19 mouse cellular contexts compared by ENCODE assay signal in the genomic region with DNA sequence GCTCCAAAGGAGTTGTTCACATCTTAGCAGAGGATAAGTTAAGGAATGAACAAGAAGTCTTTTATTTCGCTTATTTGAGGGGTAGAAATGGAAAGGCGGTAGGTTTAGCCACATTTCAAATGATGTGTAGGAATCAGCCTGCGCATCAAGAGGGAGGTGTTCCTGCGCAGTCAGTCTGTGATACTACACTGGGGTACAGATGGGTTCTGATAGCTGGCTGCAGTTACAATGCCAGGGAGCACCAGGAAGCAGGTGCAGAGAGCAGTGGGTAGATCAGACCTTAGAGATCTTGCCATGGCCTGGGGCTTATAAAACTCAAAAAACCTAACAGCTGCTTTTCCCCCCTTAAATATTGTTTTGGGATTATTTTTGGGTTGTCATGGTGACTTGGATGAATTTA. TPM values are rescaled to one million over a fixed set of nuclear protein-coding genes. Genes with fewer than 3 reads are reported as not detected.
"Had no signal": no experiment of that assay in that cellular context is flagged by ENCODE, and none has a peak within 500 bp of the region (broad histone marks: within the 10 kb centered on the region; RNA-seq: fewer than 3 reads in every experiment).

No protein-coding gene starts in this region.

- H3K27ac ChIP-seq: limb, embryonic 10.5 days; limb, embryonic 13.5 days; liver, embryonic 14.5 days; macrophage; midbrain, embryonic 10.5 days; stomach, embryonic 15.5 days had no signal

- DNase-seq: kidney, postnatal 4 days; layer of hippocampus, adult 9-11 months; liver, postnatal 0 days; lung, embryonic 14.5 days; midbrain, embryonic 14.5 days; retina, postnatal 1 day; right cerebral cortex, postnatal 25 days; spleen, adult 18-20 months; thymus, postnatal 25 days had no signal

- ATAC-seq: intestine, postnatal 0 days; liver, postnatal 0 days; lung, postnatal 0 days had no signal

- H3K9ac ChIP-seq: limb, embryonic 13.5 days; liver, embryonic 14.5 days; liver, postnatal 0 days; lung, embryonic 14.5 days; stomach, embryonic 15.5 days had no signal

- H3K4me1 ChIP-seq: limb, embryonic 10.5 days; limb, embryonic 13.5 days; midbrain, embryonic 10.5 days; stomach, embryonic 15.5 days had no signal

- H3K4me3 ChIP-seq: limb, embryonic 10.5 days; limb, embryonic 13.5 days; megakaryocyte, embryonic 14.5 days; midbrain, embryonic 10.5 days; stomach, embryonic 15.5 days had no signal

- H3K27me3 ChIP-seq: limb, embryonic 13.5 days; megakaryocyte, embryonic 14.5 days; stomach, embryonic 15.5 days had no signal

RNA-seq across cellular contexts. Expression of a gene that starts 49.9 kb away (rescaled TPM):
- total RNA-seq: neutrophil, adult 5-6 weeks had no signal
- polyA plus RNA-seq: liver, embryonic 14.5 days; liver, postnatal 0 days; macrophage had no signal
